Mouse (Mus musculus) ovary, adult 18-20 months (tissue): ENCODE measurements at regions not wholly inside any gene's neighbourhood (a gene's known extent, or its start where the extent isn't known, plus 50 kb on each side); places are given as distances from the start of the nearest gene placed in this dataset.
"Not testable (repeated sequence)": the region's sequence is repeated elsewhere in the genome, so short reads cannot be mapped to it uniquely, and the experiment has no call there.

ENCODE experiments used
- DNase-seq: peaks from one replicate; pipeline ENCODE4 v3.0.0; 2022; ENCODE audit warnings: low spot score, mixed read lengths

DNA sequence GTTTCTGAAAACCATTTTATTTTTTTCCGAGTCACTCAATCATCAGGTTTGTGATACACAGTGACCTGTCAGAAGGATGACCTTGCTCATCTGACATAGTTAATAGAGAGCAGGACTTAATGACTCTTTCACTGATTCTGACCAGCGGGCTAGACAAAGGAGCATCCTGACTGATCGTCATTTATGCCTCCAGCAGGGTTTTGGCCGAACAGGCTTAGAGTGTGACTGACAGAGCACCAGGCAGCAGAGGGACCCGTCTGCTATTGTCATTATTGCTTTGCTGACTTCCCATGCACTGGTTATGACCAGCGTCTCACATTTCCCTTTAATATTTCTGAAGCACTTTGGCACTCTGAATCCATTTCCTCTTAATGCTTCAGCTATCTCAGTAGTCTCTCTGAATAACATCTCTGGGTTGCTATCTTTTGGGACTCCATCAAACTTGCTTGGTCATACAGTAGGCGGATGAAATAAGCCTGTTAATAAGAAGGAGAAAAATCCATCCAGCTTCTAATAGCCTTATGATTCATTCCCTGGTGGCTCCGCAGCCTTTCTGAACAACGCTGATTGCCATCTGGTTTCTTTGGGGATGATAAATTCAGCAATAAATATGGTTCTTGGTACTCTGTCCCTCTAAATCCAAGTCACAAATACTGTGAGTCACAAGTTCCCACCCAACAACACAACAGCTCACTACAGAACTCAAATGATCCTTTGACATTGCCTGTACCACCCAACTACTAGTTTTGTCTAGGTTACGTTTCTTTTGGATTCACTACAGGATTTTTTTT, 820.8 kb upstream of the Sox9 start:
- no peak for DNase-seq

DNA sequence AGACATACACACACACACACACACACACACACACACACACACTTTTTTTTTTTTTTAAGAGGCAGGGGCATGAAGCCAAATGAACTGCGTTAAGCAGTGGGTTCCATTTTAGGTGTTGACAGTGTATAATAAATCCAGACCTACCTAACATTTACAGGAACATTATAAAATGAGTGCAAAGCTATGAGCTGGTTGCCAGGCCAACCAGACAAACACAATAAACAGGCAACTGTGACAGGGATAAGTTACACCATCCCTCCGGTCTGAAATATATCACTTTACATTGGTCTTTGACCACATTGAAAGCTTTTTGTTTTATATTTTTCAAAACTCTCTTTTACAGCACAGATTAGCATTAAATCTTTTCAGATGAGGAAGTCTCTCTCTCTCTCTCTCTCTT, 820.2 kb upstream of the Sox9 start:
- DNase-seq: no peak

DNA sequence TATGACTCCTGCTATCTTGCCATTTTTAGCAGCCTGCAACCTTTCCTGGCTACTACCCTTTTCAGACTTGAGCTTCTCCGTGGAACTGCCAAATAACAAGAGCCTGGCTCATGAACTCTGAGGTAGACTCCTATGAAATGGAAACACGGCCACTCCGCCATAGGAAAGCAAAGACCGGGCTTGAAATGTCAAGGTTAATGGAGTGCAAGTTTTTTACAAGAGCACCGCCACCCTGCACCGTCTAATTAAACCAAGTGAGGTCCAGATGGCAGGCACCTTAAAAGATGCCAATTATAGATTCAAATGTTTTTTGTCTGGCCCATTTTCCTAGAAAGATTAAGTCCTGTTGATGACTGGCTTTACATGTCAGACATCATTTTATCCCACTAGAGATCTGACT, 818.0 kb upstream of the Sox9 start:
- no peak for DNase-seq

DNA sequence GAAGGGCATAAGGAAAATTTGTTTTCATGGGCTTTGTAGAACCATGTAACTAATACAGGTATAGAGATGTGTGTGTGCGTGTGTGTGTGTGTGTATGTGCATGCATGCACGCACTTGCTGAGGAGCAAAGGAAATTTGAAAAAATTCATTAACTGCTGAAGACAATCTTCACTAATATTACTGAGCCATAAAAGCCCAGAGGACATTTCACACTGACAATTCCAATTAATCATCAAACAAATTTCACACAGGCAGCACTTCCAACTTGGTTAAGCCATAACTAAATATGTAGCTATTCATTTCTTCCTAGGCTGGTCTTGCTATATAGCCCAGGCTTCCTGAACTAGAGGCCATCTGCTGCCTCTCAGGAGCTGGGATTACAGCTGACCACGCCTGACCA, 815.6 kb upstream of the Sox9 start:
- no peak for DNase-seq

DNA sequence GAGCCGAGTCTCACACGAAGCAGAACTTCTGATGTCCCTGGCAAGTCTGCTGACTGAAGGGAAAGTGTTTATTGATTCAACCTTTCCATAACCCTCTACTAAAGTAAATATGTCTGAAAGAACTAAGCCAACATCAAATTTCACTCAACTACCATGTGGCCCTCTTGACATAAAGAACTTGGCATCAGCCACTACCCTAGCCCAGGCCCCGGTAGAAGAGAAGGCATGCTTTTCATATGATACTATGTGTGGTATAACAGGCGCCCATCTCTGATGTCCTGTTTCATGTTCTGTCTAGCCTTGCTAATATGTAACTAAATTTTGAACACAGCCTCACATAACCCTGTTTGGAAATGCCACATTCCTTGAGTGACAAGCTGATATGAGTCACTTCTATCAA, 811.0 kb upstream of the Sox9 start:
- no peak for DNase-seq

DNA sequence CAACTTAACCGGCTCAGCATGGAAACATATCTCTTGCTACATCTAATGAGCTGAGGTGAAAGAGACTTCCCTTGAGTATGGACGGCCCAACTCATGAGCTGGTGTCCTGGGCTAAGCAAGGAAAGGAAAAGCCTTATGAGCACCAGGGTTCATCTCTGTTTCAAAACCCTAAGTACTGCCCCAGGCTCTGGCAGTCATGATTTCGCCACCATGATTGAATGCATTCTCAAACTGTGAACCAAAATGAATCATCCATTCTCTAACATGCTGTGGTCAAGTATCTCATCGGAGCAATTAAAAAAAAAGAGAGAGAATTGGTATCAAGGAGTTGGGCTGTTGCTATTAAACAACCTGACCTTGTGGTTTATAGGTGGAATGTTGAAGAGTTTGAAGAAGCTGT, 803.4 kb upstream of the Sox9 start:
- no peak for DNase-seq

DNA sequence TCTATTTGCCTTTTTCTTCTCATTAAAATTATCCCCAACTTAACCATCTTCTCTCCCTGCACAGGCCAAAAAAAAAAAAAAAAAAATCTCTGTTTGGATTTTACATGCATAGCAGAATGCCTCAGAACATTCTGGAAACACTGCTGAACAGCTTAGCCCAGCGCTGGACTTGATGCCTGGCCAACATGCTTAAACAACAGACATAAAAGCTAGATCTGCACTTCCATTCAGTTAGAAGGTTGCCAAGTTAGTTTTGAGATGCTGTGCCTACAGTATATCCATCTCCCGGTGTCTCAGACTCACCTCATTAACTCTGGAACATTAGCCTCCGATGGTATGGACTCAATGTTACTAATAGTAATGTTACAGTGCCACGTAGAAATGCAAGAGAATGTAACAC, 785.6 kb upstream of the Sox9 start:
- DNase-seq: no peak

DNA sequence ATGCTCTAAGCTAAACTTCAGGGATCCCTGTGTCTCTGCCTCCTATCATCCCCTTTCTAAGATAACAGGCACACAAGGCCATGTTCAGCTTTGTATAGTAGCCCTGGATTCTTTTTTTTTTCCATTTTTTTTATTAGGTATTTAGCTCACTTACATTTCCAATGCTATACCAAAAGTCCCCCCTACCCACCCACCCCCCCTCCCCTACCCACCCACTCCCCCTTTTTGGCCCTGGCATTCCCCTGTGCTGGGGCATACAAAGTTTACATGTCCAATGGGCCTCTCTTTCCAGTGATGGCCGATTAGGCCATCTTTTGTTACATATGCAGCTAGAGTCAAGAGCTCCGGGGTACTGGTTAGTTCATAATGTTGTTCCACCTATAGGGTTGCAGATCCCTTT, 771.2 kb upstream of the Sox9 start:
- DNase-seq: not testable (repeated sequence)

DNA sequence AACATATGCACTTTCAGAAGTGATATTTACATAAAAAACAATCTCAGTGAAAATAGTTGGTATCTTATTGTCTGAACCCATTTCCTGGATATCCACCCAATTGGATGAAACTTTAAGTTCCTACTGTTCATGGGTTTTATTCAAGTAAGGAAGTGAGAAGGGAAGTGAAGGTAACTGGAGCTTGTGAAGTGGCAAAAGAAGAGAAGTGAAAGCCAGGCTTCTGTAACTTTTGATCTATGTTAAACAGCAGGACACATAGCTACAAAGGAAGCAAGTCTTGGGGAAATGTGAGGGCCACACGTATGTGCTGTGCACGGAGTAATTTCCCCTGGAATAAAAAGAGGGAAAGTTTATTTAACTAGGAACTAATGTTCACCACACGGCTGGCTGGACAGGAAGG, 764.1 kb upstream of the Sox9 start:
- no peak for DNase-seq

DNA sequence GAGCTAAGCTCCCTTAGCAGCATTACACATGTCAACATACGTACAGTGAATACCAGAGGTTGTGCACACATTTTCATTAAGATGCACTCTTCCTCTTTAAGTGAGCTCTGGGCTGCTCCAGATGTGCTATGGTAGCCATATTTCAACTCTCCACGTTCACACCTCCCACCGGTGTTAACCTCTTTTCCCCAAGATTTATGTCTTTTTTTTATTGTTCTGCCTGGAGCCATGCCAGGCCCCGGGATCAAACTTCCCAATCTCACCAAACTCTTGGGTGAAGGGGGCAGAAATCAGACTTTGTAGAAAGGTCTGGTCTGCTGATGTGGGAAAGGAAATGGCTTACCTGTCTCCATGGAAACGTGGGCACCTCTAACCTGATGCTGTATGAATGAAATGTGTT, 754.0 kb upstream of the Sox9 start:
- DNase-seq: no peak

DNA sequence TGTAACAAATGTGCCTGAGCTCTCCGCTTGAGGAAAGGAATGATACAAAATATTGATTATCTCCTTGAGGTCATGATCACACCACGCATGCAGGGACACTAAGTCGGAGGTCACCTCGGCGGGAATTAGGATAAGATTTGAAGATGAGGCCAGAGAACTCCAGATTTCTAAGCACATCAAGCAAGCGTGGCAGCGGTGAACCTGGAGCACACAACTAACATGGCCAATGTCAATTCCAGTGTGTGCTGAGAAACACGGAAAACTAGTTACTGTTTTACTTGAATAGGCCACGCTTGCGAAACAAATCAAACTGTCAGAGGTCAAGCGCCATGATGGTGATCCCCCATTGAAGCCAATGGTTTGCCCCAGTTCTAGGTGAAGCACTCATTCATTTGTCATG, 743.3 kb upstream of the Sox9 start:
- DNase-seq: no peak

DNA sequence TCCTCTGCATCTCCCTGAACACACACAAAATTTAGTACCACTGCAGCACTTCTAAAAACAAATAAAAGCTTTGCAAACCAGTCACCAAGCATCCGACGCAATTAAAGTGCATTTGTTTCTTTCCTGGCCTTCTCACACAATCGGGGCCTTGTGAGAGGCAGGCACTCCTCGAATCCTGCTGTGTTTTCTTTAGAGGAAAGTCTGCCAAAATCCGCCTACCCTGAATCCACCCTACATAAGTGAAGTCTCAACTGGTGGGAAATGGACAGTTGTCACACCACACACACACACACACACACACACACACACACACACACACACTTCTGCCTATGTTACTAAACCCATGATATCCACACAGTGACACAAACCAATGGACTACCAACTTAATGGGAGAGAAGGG, 737.6 kb upstream of the Sox9 start:
- DNase-seq: no peak

DNA sequence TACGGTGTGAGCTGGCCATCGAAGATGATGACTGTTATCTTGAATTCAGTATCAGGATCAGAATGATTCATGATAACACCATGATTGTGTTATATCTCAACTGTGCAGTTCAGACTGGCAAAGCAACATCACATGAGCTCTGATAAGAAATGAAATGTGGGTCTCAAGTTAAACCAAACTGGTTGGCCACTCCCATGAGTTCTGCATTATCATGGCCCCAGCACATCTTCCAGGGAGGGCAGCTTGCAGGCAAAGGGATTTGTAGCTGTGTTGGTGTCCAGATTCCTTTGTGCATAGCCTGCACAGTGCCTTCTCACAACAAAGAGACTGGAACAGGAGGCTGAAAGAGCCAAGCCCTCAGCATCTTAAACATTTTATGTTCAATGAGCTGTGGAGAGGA, 736.7 kb upstream of the Sox9 start:
- no peak for DNase-seq

DNA sequence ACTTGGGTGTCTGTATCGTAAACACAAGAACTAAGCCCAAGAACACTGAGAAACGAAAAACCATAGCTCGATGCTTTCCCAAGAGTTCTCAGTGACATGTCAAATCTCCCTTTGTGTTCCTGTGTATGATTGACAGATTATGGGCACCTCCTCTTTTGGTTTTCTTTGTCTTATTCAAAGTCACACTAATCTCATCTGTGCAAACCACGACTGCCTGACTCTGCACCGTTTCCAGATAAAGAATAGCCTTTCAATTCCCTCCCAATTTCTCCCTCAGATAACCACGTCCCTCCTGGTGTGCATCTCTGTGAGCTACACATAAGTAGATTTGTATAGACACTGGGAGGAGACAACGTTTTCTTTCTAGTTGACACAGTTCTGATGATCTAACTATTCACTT, 731.7 kb upstream of the Sox9 start:
- DNase-seq: no peak

DNA sequence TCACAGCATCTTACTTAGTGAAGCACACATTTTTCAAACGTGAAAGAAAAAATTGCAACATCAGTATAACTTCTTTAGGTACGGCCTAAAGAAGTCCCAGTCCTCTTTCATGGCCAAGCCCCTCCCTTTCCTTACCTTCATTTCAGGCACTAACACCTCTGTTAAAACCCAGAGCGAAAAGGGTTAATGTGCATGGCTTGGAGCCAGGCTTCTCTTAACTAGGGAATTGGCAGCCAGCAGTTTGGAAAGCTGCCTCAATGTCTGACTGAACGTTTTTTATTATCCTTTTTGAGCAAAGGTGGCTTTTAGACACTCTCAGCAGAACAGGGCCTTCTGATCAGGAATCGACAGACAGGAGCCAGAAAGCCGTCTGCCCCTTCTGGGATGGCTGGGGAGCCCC, 726.4 kb upstream of the Sox9 start:
- DNase-seq: no peak

DNA sequence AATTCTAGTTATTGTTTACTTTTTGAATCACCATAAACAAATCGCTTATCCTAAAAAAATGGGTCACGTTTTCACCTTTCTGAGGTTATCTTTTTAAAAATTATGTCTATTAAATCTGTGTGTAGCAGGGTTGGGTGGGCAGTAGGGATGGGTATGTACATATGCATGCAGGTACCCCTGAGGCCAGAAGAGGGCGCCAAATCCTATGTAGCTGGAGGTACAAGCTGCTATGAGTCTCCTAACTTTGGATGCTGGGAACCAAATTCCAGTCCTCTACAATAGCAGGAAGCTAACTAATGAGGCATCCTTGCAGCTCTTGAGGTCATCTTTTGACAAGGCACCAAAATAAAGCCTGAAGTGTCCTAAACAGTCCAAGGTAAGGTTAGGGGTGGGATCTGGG, 714.8 kb upstream of the Sox9 start:
- DNase-seq: no peak

DNA sequence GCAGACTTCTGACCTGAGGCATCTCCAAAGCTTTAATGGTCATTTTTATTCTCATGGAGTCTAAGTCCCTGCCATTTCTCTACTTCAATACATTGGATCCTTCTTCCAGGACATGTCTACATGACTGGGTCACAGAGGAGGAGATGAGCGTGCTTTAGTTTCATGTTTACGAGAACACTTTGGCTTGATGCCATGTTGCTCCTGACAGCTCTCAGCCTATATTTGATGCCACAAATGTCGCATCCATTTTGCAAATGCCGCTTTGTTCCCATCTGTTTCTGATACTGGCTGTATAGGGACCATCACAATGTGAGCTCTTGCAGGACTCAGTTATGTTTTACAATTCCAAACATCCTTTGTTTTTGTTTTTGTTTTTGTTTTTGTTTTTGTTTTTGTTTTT, 713.2 kb upstream of the Sox9 start:
- no peak for DNase-seq

DNA sequence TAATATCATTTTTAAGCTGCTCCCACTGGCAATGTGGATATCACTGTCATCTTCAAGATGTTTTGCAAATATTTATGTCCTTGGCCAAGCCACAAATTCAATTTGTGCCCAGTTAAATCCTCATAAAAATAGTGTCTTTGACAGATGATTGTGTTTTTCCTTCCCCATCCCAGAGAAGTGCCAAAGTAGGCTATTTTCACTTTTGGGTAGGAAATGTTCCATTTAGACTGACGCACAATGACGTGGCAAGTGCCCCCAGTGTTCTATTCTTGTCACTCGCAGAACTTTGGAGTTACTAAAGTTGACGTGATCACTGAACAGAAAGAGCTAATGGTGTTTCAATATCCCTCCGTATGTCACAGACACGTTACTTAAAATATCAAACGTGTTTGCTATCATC, 710.5 kb upstream of the Sox9 start:
- DNase-seq: no peak

DNA sequence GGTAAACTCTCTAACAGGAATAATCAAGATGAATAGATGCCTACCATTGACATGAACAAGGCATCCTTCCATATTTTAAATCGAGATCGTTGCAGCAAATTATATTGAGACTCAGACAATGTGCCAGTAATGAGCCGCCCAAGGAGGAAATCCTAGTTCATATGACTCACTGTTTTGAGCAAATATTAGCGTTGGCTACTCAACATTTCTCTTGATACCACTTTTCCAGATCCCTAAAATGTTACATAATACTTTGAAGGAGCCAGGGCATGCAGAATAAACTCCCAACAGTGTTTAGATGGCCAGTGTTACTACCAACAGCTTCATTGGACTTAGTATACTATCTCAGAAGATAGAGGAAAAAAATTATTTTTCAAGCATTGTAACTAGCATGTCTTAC, 700.6 kb upstream of the Sox9 start:
- no peak for DNase-seq

DNA sequence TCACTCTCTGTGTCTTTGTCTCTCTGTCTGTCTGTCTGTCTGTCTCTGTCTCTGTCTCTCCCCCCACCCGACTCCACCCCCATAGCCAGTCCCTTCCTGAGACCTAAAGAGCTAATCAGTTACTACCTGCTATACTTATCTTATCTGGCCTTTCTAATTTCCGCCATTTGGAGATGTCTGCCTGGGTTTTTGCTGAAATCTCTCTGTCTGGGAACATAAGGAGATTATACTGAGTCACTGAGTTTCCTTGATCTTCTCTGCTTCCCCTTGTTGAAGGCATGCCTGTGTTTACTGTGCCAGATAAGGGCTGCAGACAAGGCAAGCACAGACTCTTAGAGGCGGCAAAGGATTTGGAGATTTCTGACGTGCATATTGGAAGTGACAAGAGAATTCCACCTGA, 699.0 kb upstream of the Sox9 start:
- no peak for DNase-seq

DNA sequence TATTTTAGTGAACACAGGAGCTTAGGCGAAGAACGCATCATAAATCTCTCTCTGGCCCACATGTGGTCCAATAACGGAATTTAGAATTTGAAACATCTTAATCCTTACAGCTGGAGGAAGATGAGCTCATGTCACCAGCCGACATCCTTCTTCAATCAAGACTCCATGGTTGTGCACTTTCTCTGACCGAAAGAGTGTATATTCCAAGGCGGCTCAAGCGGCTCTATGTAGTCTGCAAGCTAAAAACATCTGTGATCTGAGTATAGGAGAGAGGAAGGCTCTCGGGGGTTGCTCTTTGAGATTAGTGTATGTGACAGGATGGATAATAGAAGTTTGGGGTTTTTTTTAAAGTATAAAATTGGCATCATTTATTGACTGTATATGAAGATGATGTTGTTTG, 689.9 kb upstream of the Sox9 start:
- DNase-seq: no peak

DNA sequence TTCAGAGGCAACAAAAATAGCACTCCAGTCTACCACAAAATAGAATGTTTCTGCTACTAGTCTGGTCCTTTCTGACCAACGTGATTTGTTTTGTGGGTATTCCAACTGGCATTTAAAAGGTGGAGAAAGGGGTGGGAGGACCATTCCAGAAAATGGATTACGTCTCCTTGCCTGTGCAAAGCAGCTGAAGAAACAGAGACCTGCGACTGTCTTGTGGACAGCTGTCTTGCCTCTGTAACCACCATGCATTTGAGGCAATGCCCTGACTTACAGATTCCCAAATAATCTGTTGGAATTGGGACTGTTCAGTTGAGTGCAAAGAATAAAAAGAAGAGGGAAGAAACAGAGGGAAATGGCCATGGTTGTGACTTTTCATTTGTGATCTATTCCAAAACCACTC, 687.0 kb upstream of the Sox9 start:
- DNase-seq: no peak

DNA sequence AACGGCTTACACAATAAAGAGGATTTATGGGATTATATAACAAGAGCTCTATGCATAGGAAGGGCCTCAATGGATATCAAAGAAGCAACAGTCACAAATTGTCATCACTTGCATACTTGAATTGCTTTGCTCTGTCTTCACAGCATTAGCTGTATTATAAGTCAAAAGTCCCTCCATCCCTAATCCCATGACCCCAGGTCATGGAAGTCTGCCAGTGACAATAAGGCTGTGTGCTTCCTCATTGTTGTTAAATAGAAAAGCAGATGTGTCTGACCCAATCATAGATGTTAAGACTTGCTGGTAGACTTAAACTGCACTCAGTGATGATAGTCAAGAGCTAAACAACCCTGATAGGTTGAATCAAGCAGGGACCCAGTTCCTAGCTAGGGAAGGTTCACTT, 683.9 kb upstream of the Sox9 start:
- DNase-seq: no peak

DNA sequence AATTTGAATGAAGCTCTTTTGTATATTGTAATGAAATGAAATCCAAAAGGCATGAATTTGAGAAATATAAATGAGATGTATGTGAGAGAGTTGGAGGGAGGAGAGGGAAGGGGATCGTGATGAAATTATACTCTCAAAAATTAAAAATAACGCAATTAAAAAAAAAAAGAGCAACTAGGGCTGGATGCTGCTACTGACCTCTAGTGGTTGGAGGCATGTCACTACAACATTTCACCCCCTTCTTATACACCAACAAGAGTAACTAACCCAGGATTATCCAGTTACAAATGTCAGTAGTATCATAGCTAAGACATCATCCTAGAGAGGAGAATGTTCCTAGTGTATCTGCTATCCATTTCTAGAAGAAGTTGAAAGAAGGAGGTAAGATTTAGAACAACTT, 678.8 kb upstream of the Sox9 start:
- DNase-seq: no peak

DNA sequence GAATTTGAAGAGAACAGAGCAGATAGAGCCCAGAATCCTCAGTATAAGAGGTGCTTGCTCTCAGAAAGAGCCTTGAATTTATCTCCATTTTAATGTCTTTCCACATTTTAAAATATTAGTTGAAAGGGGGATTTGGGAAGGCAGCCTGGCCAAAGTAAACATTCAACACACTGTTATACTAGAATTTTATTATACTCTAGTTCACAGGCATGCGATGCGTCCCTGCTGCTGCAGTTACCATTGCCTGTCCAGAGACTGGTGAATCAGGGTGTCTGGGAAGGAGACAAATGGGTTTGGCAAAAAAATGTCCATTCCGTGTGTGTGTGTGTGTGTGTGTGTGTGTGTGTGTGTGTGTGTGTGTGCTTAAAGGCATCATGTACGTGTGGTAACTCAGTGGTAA, 675.1 kb upstream of the Sox9 start:
- no peak for DNase-seq
